Mouse (Mus musculus): ENCODE results near the gene S1pr4. TPM values are rescaled to one million over a fixed set of nuclear protein-coding genes. Genes with fewer than 3 reads are reported as not detected.

S1pr4 gene
- polyA plus RNA-seq, 1 experiment from 2014 or later, result 7.4 TPM

- no peak for ATAC-seq
- H3K4me1 ChIP-seq (ENCODE audit: insufficient read depth), result peaks cover 7% of the 10 kb centered on the region
Measured at GRCm38 (mm10) chr10:81485479-81486018, 14.4 kb downstream of the S1pr4 start.

GRCm38 (mm10) chr10:81485060-81485449 lies 14.9 kb downstream of the S1pr4 start:
- TF ChIP-seq EP300 (IDR thresholded peaks at IDR 0.05; ENCODE audit: low read depth), result no peak
- peak; percentile 51 for TF ChIP-seq CTCF (IDR thresholded peaks at IDR 0.05; ENCODE audit: low read depth)
- Histone ChIP-seq H3K4me2 (ENCODE audit: low read depth, low read length) (no peak overlapping the region), H3K27me3 (ENCODE audit: insufficient read depth, low read length) (peaks cover 25% of the 10 kb centered on the region), H3K4me3 (ENCODE audit: low read depth, low read length) (no peak overlapping the region), H3K27ac (ENCODE audit: low read depth) (no peak overlapping the region), H3K4me1 (ENCODE audit: insufficient read depth) (peaks cover 7% of the 10 kb centered on the region), H3K9me3 (ENCODE audit: low read length) (no peaks in the 10 kb centered on the region), H3K9ac (replicated peaks) (no peak overlapping the region), H3K36me3 (replicated peaks; ENCODE audit: insufficient read depth, low read length) (peaks cover 37% of the 10 kb centered on the region)
- no peak for DNase-seq
- WGBS (ENCODE audit: insufficient replicate concordance), result 15% methylated on average over 2 of the region's 2 CpGs
- ATAC-seq, result no peak

More at GRCm38 (mm10) chr10:81485479-81486018, 14.4 kb downstream of the S1pr4 start:
- Histone ChIP-seq H3K4me3 (ENCODE audit: low read depth, low read length) (no peak overlapping the region), H3K27me3 (ENCODE audit: insufficient read depth, low read length) (peaks cover 22% of the 10 kb centered on the region), H3K9me3 (ENCODE audit: low read length) (no peaks in the 10 kb centered on the region), H3K9ac (replicated peaks) (no peak overlapping the region), H3K4me2 (ENCODE audit: low read depth, low read length) (no peak overlapping the region), H3K27ac (ENCODE audit: low read depth) (no peak overlapping the region), H3K36me3 (replicated peaks; ENCODE audit: insufficient read depth, low read length) (peaks cover 42% of the 10 kb centered on the region)
- no peak for DNase-seq
- 54% methylated on average over 7 of the region's 7 CpGs for WGBS (ENCODE audit: insufficient replicate concordance)
- TF ChIP-seq CTCF (IDR thresholded peaks at IDR 0.05; ENCODE audit: low read depth) (no peak), EP300 (IDR thresholded peaks at IDR 0.05; ENCODE audit: low read depth) (no peak)

- Histone ChIP-seq H3K27me3 (ENCODE audit: insufficient read depth, low read length) (peaks cover 25% of the 10 kb centered on the region), H3K4me2 (ENCODE audit: low read depth, low read length) (no peak overlapping the region), H3K9me3 (ENCODE audit: low read length) (no peaks in the 10 kb centered on the region), H3K4me1 (ENCODE audit: insufficient read depth) (peaks cover 7% of the 10 kb centered on the region), H3K36me3 (replicated peaks; ENCODE audit: insufficient read depth, low read length) (peaks cover 32% of the 10 kb centered on the region), H3K9ac (replicated peaks) (no peak overlapping the region), H3K27ac (ENCODE audit: low read depth) (no peak overlapping the region), H3K4me3 (ENCODE audit: low read depth, low read length) (no peak overlapping the region)
- TF ChIP-seq CTCF (IDR thresholded peaks at IDR 0.05; ENCODE audit: low read depth), result no peak
- TF ChIP-seq EP300 (IDR thresholded peaks at IDR 0.05; ENCODE audit: low read depth), result no peak
- ATAC-seq, result no peak
- no peak for DNase-seq
- WGBS (ENCODE audit: insufficient replicate concordance), result 59% methylated on average over 6 of the region's 6 CpGs
Measured at GRCm38 (mm10) chr10:81484441-81485059, 15.4 kb downstream of the S1pr4 start.

GRCm38 (mm10) chr10:81483983-81484382 lies 15.9 kb downstream of the S1pr4 start:
- Histone ChIP-seq H3K27me3 (ENCODE audit: insufficient read depth, low read length) (peaks cover 25% of the 10 kb centered on the region), H3K4me3 (ENCODE audit: low read depth, low read length) (no peak overlapping the region), H3K36me3 (replicated peaks; ENCODE audit: insufficient read depth, low read length) (peaks cover 26% of the 10 kb centered on the region), H3K27ac (ENCODE audit: low read depth) (no peak overlapping the region), H3K9me3 (ENCODE audit: low read length) (no peaks in the 10 kb centered on the region), H3K4me1 (ENCODE audit: insufficient read depth) (peaks cover 7% of the 10 kb centered on the region), H3K9ac (replicated peaks) (no peak overlapping the region), H3K4me2 (ENCODE audit: low read depth, low read length) (no peak overlapping the region)
- peak; percentile 60 for DNase-seq
- 14% methylated on average over 9 of the region's 9 CpGs for WGBS (ENCODE audit: insufficient replicate concordance)
- peak; percentile 70 for TF ChIP-seq CTCF (IDR thresholded peaks at IDR 0.05; ENCODE audit: low read depth)
- no peak for TF ChIP-seq EP300 (IDR thresholded peaks at IDR 0.05; ENCODE audit: low read depth)
- ATAC-seq, result 0 out of 2 replicates have a peak, but pooled peaks have one; percentile 33

GRCm38 (mm10) chr10:81482533-81482889 lies 17.4 kb downstream of the S1pr4 start, which contains the start of gene Celf5:
TSS of gene Celf5 (minus strand) at chr10:81482709.
- ATAC-seq, result peak; percentile 67
- peaks cover 7% of the 10 kb centered on the region for H3K4me1 ChIP-seq (ENCODE audit: insufficient read depth)
- H3K27me3 ChIP-seq (ENCODE audit: insufficient read depth, low read length), result peaks cover 30% of the 10 kb centered on the region
- 5% methylated on average over 26 of the region's 36 CpGs for WGBS (ENCODE audit: insufficient replicate concordance)
- peak; percentile 72 for DNase-seq
- peak within 1 kb of the TSS; percentile 75 for H3K4me2 ChIP-seq (ENCODE audit: low read depth, low read length)
- peak within 1 kb of the TSS; percentile 39 for H3K4me3 ChIP-seq (ENCODE audit: low read depth, low read length)
- no peak within 1 kb of the TSS for H3K9ac ChIP-seq (replicated peaks)
- no peaks in the 10 kb centered on the region for H3K9me3 ChIP-seq (ENCODE audit: low read length)
- H3K36me3 ChIP-seq (replicated peaks; ENCODE audit: insufficient read depth, low read length), result peaks cover 11% of the 10 kb centered on the region
- TF ChIP-seq EP300 (IDR thresholded peaks at IDR 0.05; ENCODE audit: low read depth) (no peak), CTCF (IDR thresholded peaks at IDR 0.05; ENCODE audit: low read depth) (peak; percentile 68)
- H3K27ac ChIP-seq (ENCODE audit: low read depth), result no peak within 1 kb of the TSS

DNA sequence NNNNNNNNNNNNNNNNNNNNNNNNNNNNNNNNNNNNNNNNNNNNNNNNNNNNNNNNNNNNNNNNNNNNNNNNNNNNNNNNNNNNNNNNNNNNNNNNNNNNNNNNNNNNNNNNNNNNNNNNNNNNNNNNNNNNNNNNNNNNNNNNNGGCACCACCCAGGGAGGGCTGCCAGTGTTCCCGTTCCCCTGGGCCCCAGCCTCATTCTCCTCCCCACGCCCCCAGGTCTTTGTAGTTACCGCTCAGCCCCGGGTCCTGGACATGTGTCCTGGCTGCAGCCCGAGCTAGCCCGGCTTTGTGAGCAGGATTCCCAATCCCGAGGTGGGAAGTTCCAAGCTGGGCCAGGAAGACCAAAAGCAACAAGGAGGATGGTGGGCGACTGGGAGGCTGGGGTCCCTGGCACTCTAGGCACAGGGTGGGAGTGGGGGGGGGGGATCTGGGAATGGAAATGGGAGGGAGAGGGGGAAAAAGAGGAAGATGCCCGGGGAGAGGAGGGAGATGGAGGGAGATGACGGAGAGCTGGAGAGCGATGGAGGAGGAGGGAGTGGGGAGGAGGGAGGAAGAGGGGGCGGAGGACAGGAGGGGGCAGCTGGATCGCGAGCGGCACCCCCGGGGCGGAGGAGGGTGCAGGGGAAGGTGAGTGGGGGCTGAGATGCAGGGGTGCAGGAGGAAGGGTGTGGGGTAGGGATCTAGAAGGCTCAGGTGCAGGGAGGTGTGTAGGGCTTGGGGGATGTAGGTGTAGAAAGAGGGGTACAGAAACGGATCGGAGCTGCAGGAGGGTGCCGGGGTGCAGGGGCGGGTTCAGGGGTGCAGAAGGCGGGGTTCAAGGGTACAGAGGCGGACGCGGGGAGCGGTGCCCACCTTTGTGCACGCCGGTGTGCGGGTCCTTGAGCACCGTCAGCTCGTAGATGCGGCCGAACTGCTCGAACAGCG lies 18.1 kb downstream of the S1pr4 start:
- peaks cover 7% of the 10 kb centered on the region for H3K4me1 ChIP-seq (ENCODE audit: insufficient read depth)
- peaks cover 36% of the 10 kb centered on the region for H3K27me3 ChIP-seq (ENCODE audit: insufficient read depth, low read length)
- H3K4me2 ChIP-seq (ENCODE audit: low read depth, low read length), result peak overlapping the region; percentile 75
- no peak for TF ChIP-seq EP300 (IDR thresholded peaks at IDR 0.05; ENCODE audit: low read depth)
- TF ChIP-seq CTCF (IDR thresholded peaks at IDR 0.05; ENCODE audit: low read depth), result no peak
- peaks cover 5% of the 10 kb centered on the region for H3K36me3 ChIP-seq (replicated peaks; ENCODE audit: insufficient read depth, low read length)
- no peak overlapping the region for H3K27ac ChIP-seq (ENCODE audit: low read depth)
- no peaks in the 10 kb centered on the region for H3K9me3 ChIP-seq (ENCODE audit: low read length)
- H3K9ac ChIP-seq (replicated peaks), result no peak overlapping the region
- 0 out of 2 replicates have a peak, but pooled peaks have one; percentile 4 for ATAC-seq
- 6% methylated on average over 33 of the region's 35 CpGs for WGBS (ENCODE audit: insufficient replicate concordance)
- H3K4me3 ChIP-seq (ENCODE audit: low read depth, low read length), result peak overlapping the region; percentile 39
- DNase-seq, result no peak

Measured in liver, postnatal 0 days (tissue).